Mouse (Mus musculus): ENCODE data around the gene 4930404N11Rik.

GRCm38 (mm10) chr10:81411471-81412400, 46.1 kb upstream of the 4930404N11Rik start:
- TF ChIP-seq CTCF (IDR thresholded peaks at IDR 0.05; ENCODE audit: low read depth) (no peak), EP300 (optimal IDR thresholded peaks at IDR 0.05) (no peak)
